Mouse (Mus musculus) liver, adult 2 months (tissue): ENCODE data around the gene Rdh1. TPM values are rescaled to one million over a fixed set of nuclear protein-coding genes. Genes with fewer than 3 reads are reported as not detected.

Experiments used
- DNase-seq: peaks from one replicate; pipeline ENCODE4 v3.0.0-alpha.2; 2011; ENCODE audit warnings: low read depth, low spot score; ENCODE audit errors: extremely low read depth
- H3K27ac ChIP-seq: fragments of 200-500 bp; replicated peaks from 2 replicates; pipeline ENCODE4 v1.5.1; 2012; ENCODE audit warnings: low read depth, mild to moderate bottlenecking, control low read depth, inconsistent platforms, low read length; ENCODE audit not compliant: insufficient read depth
- H3K27me3 ChIP-seq: fragments of 200-500 bp; 2 replicates; pipeline ENCODE4 v1.6.1; 2012; ENCODE audit warnings: mild to moderate bottlenecking, moderate library complexity, low read length, inconsistent platforms; ENCODE audit not compliant: control insufficient read depth, insufficient read depth
- H3K36me3 ChIP-seq: fragments of 200-500 bp; 2 replicates; pipeline ENCODE4 v1.6.1; 2012; ENCODE audit warnings: low read length, inconsistent platforms; ENCODE audit not compliant: control insufficient read depth, insufficient read depth
- H3K4me1 ChIP-seq: fragments of 200-500 bp; 2 replicates; pipeline ENCODE4 v1.6.1; 2011; ENCODE audit warnings: low read length; ENCODE audit not compliant: control insufficient read depth, insufficient read depth
- H3K4me3 ChIP-seq: fragments of 200-500 bp; 2 replicates; pipeline ENCODE4 v1.5.1; 2011; ENCODE audit warnings: low read depth, mild to moderate bottlenecking, control low read depth, low read length, moderate library complexity; ENCODE audit not compliant: insufficient read depth
- H3K79me2 ChIP-seq: fragments of 200-500 bp; 2 replicates; pipeline ENCODE4 v1.6.1; 2012; ENCODE audit warnings: inconsistent platforms, mild to moderate bottlenecking, low read length, moderate library complexity; ENCODE audit not compliant: control insufficient read depth, insufficient read depth
- H3K9ac ChIP-seq: fragments of 200-500 bp; 2 replicates; pipeline ENCODE4 v1.6.1; 2012; ENCODE audit warnings: low read depth, mild to moderate bottlenecking, control low read depth, inconsistent platforms, low read length
- CTCF ChIP-seq: fragments of 200-500 bp; IDR thresholded peaks from 2 replicates; pipeline ENCODE4 v1.5.1; 2011; ENCODE audit warnings: low read depth, low read length, control low read depth
- POLR2A ChIP-seq: fragments of 200-500 bp; IDR thresholded peaks from 2 replicates; pipeline ENCODE4 v1.6.1; 2011; ENCODE audit warnings: low read length, control low read depth; ENCODE audit not compliant: insufficient read depth; ENCODE audit errors: extremely low read depth
- WGBS: fragments of 180-500 bp; shearing (Covaris S2); methylation state at CpG from one replicate; pipeline ENCODE4 v1.1.7; 2018; 5-methylcytosine and 5-hydroxymethylcytosine counted together
- polyA plus RNA-seq: library from polyadenylated mRNA; depleted of rRNA; stranded (reverse); fragments of >200 nt; gene quantifications from 2 replicates; pipeline ENCODE4 v1.2.3, GENCODE M21; 2012; rRNA removed
- total RNA-seq: library from RNA; depleted of rRNA; stranded (reverse); fragments of >200 nt; gene quantifications from 2 replicates; pipeline ENCODE4 v1.2.3, GENCODE M21; 2014; rRNA removed

Rdh1 gene
- 0.18 and 0.27 TPM in 2 replicates for total RNA-seq
- polyA plus RNA-seq: 0.20 TPM in 2 replicates

DNA sequence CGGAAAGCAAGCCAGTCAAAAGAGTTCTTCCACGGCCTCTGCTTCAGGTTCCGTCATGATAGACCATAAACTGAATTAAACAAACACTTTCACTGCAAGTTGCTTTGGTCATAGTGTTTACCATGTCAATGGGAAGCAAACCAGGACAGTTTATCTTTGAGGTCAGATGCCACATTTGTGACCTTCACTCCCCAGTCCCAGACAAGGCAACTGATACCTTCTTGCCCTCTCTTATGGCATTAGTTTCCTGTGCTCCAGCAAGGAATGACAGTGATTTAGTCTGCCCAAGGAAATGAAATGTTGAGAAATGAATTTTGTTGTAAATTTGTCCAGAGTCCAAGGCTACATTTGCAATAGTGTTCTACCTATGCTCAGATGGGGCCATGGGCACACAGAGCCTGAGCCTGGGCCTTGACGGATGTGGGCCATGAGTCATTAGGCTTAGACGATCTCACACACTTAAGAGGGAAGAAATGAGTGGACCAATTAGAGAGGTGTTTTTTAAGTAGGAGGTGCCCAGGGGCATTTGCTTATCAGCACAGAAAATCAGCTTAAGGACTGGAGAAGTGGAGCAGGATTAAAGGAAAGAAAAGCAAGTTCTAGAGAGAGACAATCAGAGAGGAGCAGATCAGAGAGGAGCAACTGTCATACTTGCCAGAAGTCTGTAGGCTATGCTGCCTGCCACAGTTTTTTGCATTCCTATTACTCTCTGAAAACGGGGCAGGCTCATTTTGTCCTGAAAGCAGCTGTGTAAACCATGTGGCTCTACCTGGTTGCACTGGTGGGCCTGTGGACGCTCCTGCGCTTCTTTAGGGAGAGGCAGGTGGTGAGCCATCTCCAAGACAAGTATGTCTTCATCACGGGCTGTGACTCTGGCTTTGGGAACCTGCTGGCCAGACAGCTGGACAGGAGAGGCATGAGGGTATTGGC, at the start of gene Rdh1, which contains the start of gene Rdh16f1:
Gene Rdh1, plus strand, starts transcription at position 541 of the 930 bp plus-strand sequence.
Gene Rdh16f1, plus strand, starts transcription at position 607 of the 930 bp plus-strand sequence.
- 41% methylated on average over 9 of the region's 9 CpGs for WGBS
- Histone ChIP-seq H3K79me2 (no peaks in the 10 kb centered on the region), H3K36me3 (no peaks in the 10 kb centered on the region), H3K27ac (peak within 1 kb of the TSS; percentile 42), H3K4me1 (peaks cover 28% of the 10 kb centered on the region), H3K27me3 (no peaks in the 10 kb centered on the region), H3K9ac (no peak within 1 kb of the TSS), H3K4me3 (no peak within 1 kb of the TSS)
- TF ChIP-seq CTCF (no peak), POLR2A (no peak)
- peak; percentile 96 for DNase-seq

GRCm38 (mm10) chr10:127710331-127710730, 49.2 kb upstream of the Rdh1 start:
- Histone ChIP-seq H3K79me2 (no peaks in the 10 kb centered on the region), H3K9ac (no peak overlapping the region), H3K27ac (no peak overlapping the region), H3K36me3 (no peaks in the 10 kb centered on the region), H3K27me3 (no peaks in the 10 kb centered on the region), H3K4me3 (no peak overlapping the region), H3K4me1 (no peaks in the 10 kb centered on the region)
- TF ChIP-seq POLR2A (no peak), CTCF (no peak)
- 85% methylated on average over 13 of the region's 13 CpGs for WGBS
- DNase-seq: no peak

- Histone ChIP-seq H3K9ac (no peak overlapping the region), H3K27me3 (no peaks in the 10 kb centered on the region), H3K36me3 (no peaks in the 10 kb centered on the region), H3K4me3 (no peak overlapping the region), H3K27ac (no peak overlapping the region), H3K4me1 (no peaks in the 10 kb centered on the region), H3K79me2 (no peaks in the 10 kb centered on the region)
- 87% methylated on average over 6 of the region's 6 CpGs for WGBS
- no peak for TF ChIP-seq CTCF
- TF ChIP-seq POLR2A: no peak
- DNase-seq: no peak
Observed at GRCm38 (mm10) chr10:127712736-127713135, 46.8 kb upstream of the Rdh1 start.

GRCm38 (mm10) chr10:127721671-127722418, 37.7 kb upstream of the Rdh1 start:
- Histone ChIP-seq H3K4me1 (no peaks in the 10 kb centered on the region), H3K36me3 (no peaks in the 10 kb centered on the region), H3K4me3 (no peak overlapping the region), H3K9ac (0 out of 2 replicates have a peak overlapping the region, but pooled peaks have one; percentile 9), H3K27me3 (0 out of 2 replicates have a peak, but pooled peaks cover 2% of the 10 kb centered on the region), H3K27ac (no peak overlapping the region), H3K79me2 (no peaks in the 10 kb centered on the region)
- no peak for DNase-seq
- 62% methylated on average over 20 of the region's 20 CpGs for WGBS
- TF ChIP-seq CTCF: no peak
- no peak for TF ChIP-seq POLR2A

DNA sequence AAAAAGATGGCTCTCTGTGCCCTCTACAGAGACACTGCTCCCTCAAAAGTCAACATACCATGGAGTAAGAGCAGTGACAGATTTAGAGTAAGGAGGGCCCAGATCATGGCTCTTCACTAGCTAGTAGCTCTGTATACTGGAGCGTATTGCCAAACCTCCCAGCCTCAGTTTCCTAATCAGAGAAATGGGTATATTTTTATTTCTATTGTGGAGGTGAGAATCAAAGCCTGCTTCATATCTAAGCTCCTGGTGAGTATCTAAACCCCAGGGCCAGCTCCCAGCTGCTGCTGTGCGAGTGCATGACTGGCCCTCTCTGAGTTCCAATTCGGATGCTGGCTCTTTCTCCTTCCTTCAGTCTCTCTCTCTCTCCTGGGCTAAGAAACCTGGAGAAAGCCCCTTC, 35.3 kb upstream of the Rdh1 start, which contains the start of gene Tac2:
Gene Tac2, plus strand, starts transcription at position 301 of the 400 bp plus-strand sequence.
- Histone ChIP-seq H3K4me3 (no peak within 1 kb of the TSS), H3K79me2 (no peaks in the 10 kb centered on the region), H3K36me3 (no peaks in the 10 kb centered on the region), H3K27ac (no peak within 1 kb of the TSS), H3K4me1 (no peaks in the 10 kb centered on the region), H3K9ac (no peak within 1 kb of the TSS), H3K27me3 (0 out of 2 replicates have a peak, but pooled peaks cover 2% of the 10 kb centered on the region)
- no peak for DNase-seq
- WGBS: 88% methylated on average over 3 of the region's 3 CpGs
- no peak for TF ChIP-seq CTCF
- no peak for TF ChIP-seq POLR2A
